Mouse (Mus musculus): ENCODE results near the gene 1700001L19Rik. TPM values are rescaled to one million over a fixed set of nuclear protein-coding genes. Genes with fewer than 3 reads are reported as not detected.

1700001L19Rik gene
- polyA plus RNA-seq, 1 experiment from 2014 or later = 0.33 TPM

- Histone ChIP-seq H3K36me3 (ENCODE audit: control insufficient read depth, insufficient read depth, low read length) (peaks cover 15% of the 10 kb centered on the region), H3K27ac (ENCODE audit: low read length) (no peak overlapping the region), H3K27me3 (ENCODE audit: control insufficient read depth, insufficient read depth, low read length) (no peaks in the 10 kb centered on the region), H3K4me2 (replicated peaks; ENCODE audit: low read depth, low read length) (no peak overlapping the region), H3K4me1 (ENCODE audit: control insufficient read depth, insufficient read depth, low read length) (no peaks in the 10 kb centered on the region), H3K9ac (replicated peaks; ENCODE audit: low read depth, low read length) (no peak overlapping the region), H3K4me3 (ENCODE audit: low read depth, low read length) (no peak overlapping the region), H3K9me3 (ENCODE audit: control insufficient read depth, low read depth, low read length) (no peaks in the 10 kb centered on the region)
- 91% methylated on average over 7 of the region's 7 CpGs for WGBS
- no peak for ATAC-seq (ENCODE audit: insufficient number of reproducible peaks, insufficient read depth, low FRiP score, low read depth)
Observed at GRCm38 (mm10) chr13:68577945-68578344, 19.3 kb upstream of the 1700001L19Rik start.

GRCm38 (mm10) chr13:68581086-68581740 lies 16.0 kb upstream of the 1700001L19Rik start:
- 20% methylated on average over 14 of the region's 14 CpGs for WGBS
- no peaks in the 10 kb centered on the region for H3K4me1 ChIP-seq (ENCODE audit: control insufficient read depth, insufficient read depth, low read length)
- peak overlapping the region; percentile 74 for H3K4me2 ChIP-seq (replicated peaks; ENCODE audit: low read depth, low read length)
- no peaks in the 10 kb centered on the region for H3K9me3 ChIP-seq (ENCODE audit: control insufficient read depth, low read depth, low read length)
- peak overlapping the region; percentile 79 for H3K9ac ChIP-seq (replicated peaks; ENCODE audit: low read depth, low read length)
- peaks cover 33% of the 10 kb centered on the region for H3K36me3 ChIP-seq (ENCODE audit: control insufficient read depth, insufficient read depth, low read length)
- H3K27ac ChIP-seq (ENCODE audit: low read length) = peak overlapping the region; percentile 75
- H3K4me3 ChIP-seq (ENCODE audit: low read depth, low read length) = peak overlapping the region; percentile 80
- ATAC-seq (ENCODE audit: insufficient number of reproducible peaks, insufficient read depth, low FRiP score, low read depth) = 0 out of 2 replicates have a peak, but pooled peaks have one; percentile 0
- H3K27me3 ChIP-seq (ENCODE audit: control insufficient read depth, insufficient read depth, low read length) = no peaks in the 10 kb centered on the region

GRCm38 (mm10) chr13:68581747-68582516 lies 15.3 kb upstream of the 1700001L19Rik start, which contains the start of the genes Mtrr and Fastkd3:
Gene Mtrr (minus strand): TSS chr13:68582149.
Gene Fastkd3 (plus strand): TSS chr13:68582234.
- Histone ChIP-seq H3K4me3 (ENCODE audit: low read depth, low read length) (peak within 1 kb of the TSS; percentile 80), H3K27ac (ENCODE audit: low read length) (peak within 1 kb of the TSS; percentile 78), H3K9ac (replicated peaks; ENCODE audit: low read depth, low read length) (peak within 1 kb of the TSS; percentile 79), H3K36me3 (ENCODE audit: control insufficient read depth, insufficient read depth, low read length) (peaks cover 36% of the 10 kb centered on the region), H3K27me3 (ENCODE audit: control insufficient read depth, insufficient read depth, low read length) (no peaks in the 10 kb centered on the region), H3K4me1 (ENCODE audit: control insufficient read depth, insufficient read depth, low read length) (no peaks in the 10 kb centered on the region), H3K9me3 (ENCODE audit: control insufficient read depth, low read depth, low read length) (no peaks in the 10 kb centered on the region), H3K4me2 (replicated peaks; ENCODE audit: low read depth, low read length) (peak within 1 kb of the TSS; percentile 79)
- peak; percentile 99 for ATAC-seq (ENCODE audit: insufficient number of reproducible peaks, insufficient read depth, low FRiP score, low read depth)
- under 1% methylated on average over 81 of the region's 81 CpGs for WGBS

GRCm38 (mm10) chr13:68582517-68582780 lies 14.8 kb upstream of the 1700001L19Rik start:
- peak overlapping the region; percentile 79 for H3K9ac ChIP-seq (replicated peaks; ENCODE audit: low read depth, low read length)
- no peaks in the 10 kb centered on the region for H3K4me1 ChIP-seq (ENCODE audit: control insufficient read depth, insufficient read depth, low read length)
- peaks cover 36% of the 10 kb centered on the region for H3K36me3 ChIP-seq (ENCODE audit: control insufficient read depth, insufficient read depth, low read length)
- peak overlapping the region; percentile 78 for H3K27ac ChIP-seq (ENCODE audit: low read length)
- no peak for ATAC-seq (ENCODE audit: insufficient number of reproducible peaks, insufficient read depth, low FRiP score, low read depth)
- under 1% methylated on average over 11 of the region's 11 CpGs for WGBS
- H3K4me3 ChIP-seq (ENCODE audit: low read depth, low read length) = peak overlapping the region; percentile 80
- no peaks in the 10 kb centered on the region for H3K27me3 ChIP-seq (ENCODE audit: control insufficient read depth, insufficient read depth, low read length)
- peak overlapping the region; percentile 79 for H3K4me2 ChIP-seq (replicated peaks; ENCODE audit: low read depth, low read length)
- H3K9me3 ChIP-seq (ENCODE audit: control insufficient read depth, low read depth, low read length) = no peaks in the 10 kb centered on the region

- no peak overlapping the region for H3K4me3 ChIP-seq (ENCODE audit: low read depth, low read length)
- ATAC-seq (ENCODE audit: insufficient number of reproducible peaks, insufficient read depth, low FRiP score, low read depth) = no peak
- no peaks in the 10 kb centered on the region for H3K27me3 ChIP-seq (ENCODE audit: control insufficient read depth, insufficient read depth, low read length)
- H3K4me1 ChIP-seq (ENCODE audit: control insufficient read depth, insufficient read depth, low read length) = no peaks in the 10 kb centered on the region
- no peaks in the 10 kb centered on the region for H3K9me3 ChIP-seq (ENCODE audit: control insufficient read depth, low read depth, low read length)
- H3K27ac ChIP-seq (ENCODE audit: low read length) = no peak overlapping the region
- no peak overlapping the region for H3K4me2 ChIP-seq (replicated peaks; ENCODE audit: low read depth, low read length)
- no peak overlapping the region for H3K9ac ChIP-seq (replicated peaks; ENCODE audit: low read depth, low read length)
- H3K36me3 ChIP-seq (ENCODE audit: control insufficient read depth, insufficient read depth, low read length) = peaks cover 47% of the 10 kb centered on the region
- WGBS = 86% methylated on average over 11 of the region's 11 CpGs
Observed at GRCm38 (mm10) chr13:68583961-68584360, 13.3 kb upstream of the 1700001L19Rik start.

- Histone ChIP-seq H3K36me3 (ENCODE audit: control insufficient read depth, insufficient read depth, low read length) (peaks cover 61% of the 10 kb centered on the region), H3K4me3 (ENCODE audit: low read depth, low read length) (no peak overlapping the region), H3K27ac (ENCODE audit: low read length) (no peak overlapping the region), H3K4me2 (replicated peaks; ENCODE audit: low read depth, low read length) (no peak overlapping the region), H3K27me3 (ENCODE audit: control insufficient read depth, insufficient read depth, low read length) (no peaks in the 10 kb centered on the region), H3K9ac (replicated peaks; ENCODE audit: low read depth, low read length) (no peak overlapping the region), H3K4me1 (ENCODE audit: control insufficient read depth, insufficient read depth, low read length) (no peaks in the 10 kb centered on the region), H3K9me3 (ENCODE audit: control insufficient read depth, low read depth, low read length) (no peaks in the 10 kb centered on the region)
- no peak for ATAC-seq (ENCODE audit: insufficient number of reproducible peaks, insufficient read depth, low FRiP score, low read depth)
- WGBS = 84% methylated on average over 7 of the region's 7 CpGs
Observed at GRCm38 (mm10) chr13:68585441-68585840, 11.8 kb upstream of the 1700001L19Rik start.

GRCm38 (mm10) chr13:68588352-68588751 lies 8.9 kb upstream of the 1700001L19Rik start:
- Histone ChIP-seq H3K4me1 (ENCODE audit: control insufficient read depth, insufficient read depth, low read length) (no peaks in the 10 kb centered on the region), H3K4me3 (ENCODE audit: low read depth, low read length) (no peak overlapping the region), H3K36me3 (ENCODE audit: control insufficient read depth, insufficient read depth, low read length) (peaks cover 81% of the 10 kb centered on the region), H3K27me3 (ENCODE audit: control insufficient read depth, insufficient read depth, low read length) (no peaks in the 10 kb centered on the region), H3K27ac (ENCODE audit: low read length) (no peak overlapping the region), H3K4me2 (replicated peaks; ENCODE audit: low read depth, low read length) (no peak overlapping the region), H3K9ac (replicated peaks; ENCODE audit: low read depth, low read length) (no peak overlapping the region), H3K9me3 (ENCODE audit: control insufficient read depth, low read depth, low read length) (no peaks in the 10 kb centered on the region)
- ATAC-seq (ENCODE audit: insufficient number of reproducible peaks, insufficient read depth, low FRiP score, low read depth) = no peak

GRCm38 (mm10) chr13:68593797-68594196 lies 3.4 kb upstream of the 1700001L19Rik start:
- no peaks in the 10 kb centered on the region for H3K9me3 ChIP-seq (ENCODE audit: control insufficient read depth, low read depth, low read length)
- no peak for ATAC-seq (ENCODE audit: insufficient number of reproducible peaks, insufficient read depth, low FRiP score, low read depth)
- H3K27me3 ChIP-seq (ENCODE audit: control insufficient read depth, insufficient read depth, low read length) = no peaks in the 10 kb centered on the region
- H3K36me3 ChIP-seq (ENCODE audit: control insufficient read depth, insufficient read depth, low read length) = peaks cover 35% of the 10 kb centered on the region
- no peak overlapping the region for H3K4me2 ChIP-seq (replicated peaks; ENCODE audit: low read depth, low read length)
- no peak overlapping the region for H3K4me3 ChIP-seq (ENCODE audit: low read depth, low read length)
- WGBS = 78% methylated on average over 1 of the region's 1 CpGs
- no peak overlapping the region for H3K9ac ChIP-seq (replicated peaks; ENCODE audit: low read depth, low read length)
- H3K27ac ChIP-seq (ENCODE audit: low read length) = no peak overlapping the region
- 0 out of 2 replicates have a peak, but pooled peaks cover 5% of the 10 kb centered on the region for H3K4me1 ChIP-seq (ENCODE audit: control insufficient read depth, insufficient read depth, low read length)

All from stomach, embryonic 14.5 days (tissue).